Mouse (Mus musculus) MEL (cell line): ENCODE measurements around the gene Lsm2. TPM values are rescaled to one million over a fixed set of nuclear protein-coding genes. Genes with fewer than 3 reads are reported as not detected.
"Not testable (repeated sequence)": the region's sequence is repeated elsewhere in the genome, so short reads cannot be mapped to it uniquely, and the experiment has no call there.

ENCODE experiments used
- DNase-seq: peaks from one replicate; pipeline ENCODE4 v3.0.0; 2011; ENCODE audit warnings: low read depth, low spot score
- H3K27ac ChIP-seq: 2 replicates; pipeline ENCODE4 v1.5.1; 2012; ENCODE audit warnings: low read depth, mild to moderate bottlenecking, control low read depth, low read length, moderate library complexity; ENCODE audit not compliant: control insufficient read depth
- H3K27me3 ChIP-seq, 2 experiments: fragments of 150-350 bp in 1 of 2; sonication (generic) in 1 of 2; 2 replicates each; pipeline ENCODE4 v1.6.1; 2012; ENCODE audit warnings: low read length in 2 of 2, mild to moderate bottlenecking in 2 of 2, improper control_type of control experiment in 1 of 2, moderate library complexity in 1 of 2; ENCODE audit not compliant: insufficient read depth in 2 of 2, control insufficient read depth in 1 of 2
- H3K36me3 ChIP-seq, 2 experiments: 2 replicates each; pipeline ENCODE4 v1.6.1; 2012 to 2014; ENCODE audit warnings: low read length in 2 of 2, improper control_type of control experiment in 1 of 2, inconsistent platforms in 1 of 2, mild to moderate bottlenecking in 1 of 2; ENCODE audit not compliant: insufficient read depth in 2 of 2, control insufficient read depth in 1 of 2
- H3K4me1 ChIP-seq, 2 experiments: fragments of 150-350 bp in 1 of 2; sonication (generic) in 1 of 2; 2 replicates each; pipeline ENCODE4 v1.6.1; 2012; ENCODE audit warnings: low read length in 2 of 2, improper control_type of control experiment in 1 of 2, mild to moderate bottlenecking in 1 of 2; ENCODE audit not compliant: insufficient read depth in 2 of 2, control insufficient read depth in 1 of 2
- H3K4me3 ChIP-seq, 2 experiments: fragments of 150-350 bp in 1 of 2; sonication (generic) in 1 of 2; 2 replicates each; pipeline ENCODE4 v1.5.1; 2012; ENCODE audit warnings: low read depth in 2 of 2, low read length in 2 of 2, mild to moderate bottlenecking in 2 of 2, moderate library complexity in 2 of 2, control low read depth in 1 of 2, improper control_type of control experiment in 1 of 2; ENCODE audit not compliant: control insufficient read depth in 1 of 2, insufficient read depth in 1 of 2
- H3K79me2 ChIP-seq: 2 replicates; pipeline ENCODE4 v1.6.1; 2012; ENCODE audit warnings: mild to moderate bottlenecking, low read length, moderate library complexity; ENCODE audit not compliant: control insufficient read depth, poor library complexity, insufficient read depth
- H3K9ac ChIP-seq: 2 replicates; pipeline ENCODE4 v1.6.1; 2012; ENCODE audit warnings: low read depth, mild to moderate bottlenecking, control low read depth, low read length, moderate library complexity; ENCODE audit not compliant: control insufficient read depth, poor library complexity, severe bottlenecking
- H3K9me3 ChIP-seq: fragments of 150-350 bp; sonication (generic); replicated peaks from 2 replicates; pipeline ENCODE4 v1.6.1; 2012; ENCODE audit warnings: mild to moderate bottlenecking, low read length, improper control_type of control experiment, moderate library complexity; ENCODE audit not compliant: insufficient read depth
- CHD1 ChIP-seq: IDR thresholded peaks from 2 replicates; pipeline ENCODE4 v1.6.1; 2012; ENCODE audit warnings: low read depth, mild to moderate bottlenecking, inconsistent platforms, low read length, improper control_type of control experiment
- CHD2 ChIP-seq: IDR thresholded peaks from 2 replicates; pipeline ENCODE4 v1.6.1; 2011; ENCODE audit warnings: low read length, improper control_type of control experiment
- ELF1 ChIP-seq: IDR thresholded peaks from 2 replicates; pipeline ENCODE4 v1.6.1; 2014; ENCODE audit warnings: low read depth, mild to moderate bottlenecking, inconsistent platforms, low read length, improper control_type of control experiment, moderate library complexity
- ETS1 ChIP-seq: IDR thresholded peaks from 2 replicates; pipeline ENCODE4 v1.6.1; 2012; ENCODE audit warnings: low read depth, mild to moderate bottlenecking, inconsistent platforms, low read length, improper control_type of control experiment, moderate library complexity
- GATA1 ChIP-seq: IDR thresholded peaks from 2 replicates; pipeline ENCODE4 v1.6.1; 2011; ENCODE audit warnings: low read depth, low read length, improper control_type of control experiment
- HCFC1 ChIP-seq: IDR thresholded peaks from 2 replicates; pipeline ENCODE4 v1.6.1; 2012; ENCODE audit warnings: low read depth, mild to moderate bottlenecking, inconsistent platforms, low read length, improper control_type of control experiment, moderate library complexity
- JUND ChIP-seq: IDR thresholded peaks from 2 replicates; pipeline ENCODE4 v1.6.1; 2011; ENCODE audit warnings: low read depth, mild to moderate bottlenecking, improper control_type of control experiment, low read length
- KAT2A ChIP-seq: conservative IDR thresholded peaks from 2 replicates; pipeline ENCODE4 v1.6.1; 2012; ENCODE audit warnings: low read depth, low read length, improper control_type of control experiment, inconsistent platforms
- MAFK ChIP-seq: IDR thresholded peaks from 2 replicates; pipeline ENCODE4 v1.6.1; 2011; ENCODE audit warnings: low read depth, mild to moderate bottlenecking, low read length, improper control_type of control experiment, borderline replicate concordance
- MAX ChIP-seq: IDR thresholded peaks from 2 replicates; pipeline ENCODE4 v1.6.1; 2011; ENCODE audit warnings: low read length, improper control_type of control experiment
- MXI1 ChIP-seq: IDR thresholded peaks from 2 replicates; pipeline ENCODE4 v1.6.1; 2011; ENCODE audit warnings: mild to moderate bottlenecking, low read depth, low read length, improper control_type of control experiment
- MYB ChIP-seq: IDR thresholded peaks from 2 replicates; pipeline ENCODE4 v1.6.1; 2011; ENCODE audit warnings: mild to moderate bottlenecking, low read depth, low read length, improper control_type of control experiment
- MYC ChIP-seq: IDR thresholded peaks from 2 replicates; pipeline ENCODE4 v1.6.1; 2011; ENCODE audit warnings: low read depth, mild to moderate bottlenecking, low read length, improper control_type of control experiment, moderate library complexity
- NELFE ChIP-seq: IDR thresholded peaks from 2 replicates; pipeline ENCODE4 v1.6.1; 2011; ENCODE audit warnings: low read depth, low read length, improper control_type of control experiment
- POLR2A ChIP-seq, 2 experiments: IDR thresholded peaks; 2 replicates each; pipeline ENCODE4 v1.6.1; 2011 to 2012; ENCODE audit warnings: low read length in 2 of 2, mild to moderate bottlenecking in 2 of 2, control low read depth in 1 of 2, improper control_type of control experiment in 1 of 2, low read depth in 1 of 2, moderate library complexity in 1 of 2; ENCODE audit not compliant: control insufficient read depth in 1 of 2, insufficient read depth in 1 of 2, poor library complexity in 1 of 2
- POLR2AphosphoS5 ChIP-seq: IDR thresholded peaks from 2 replicates; pipeline ENCODE4 v1.6.1; 2012; ENCODE audit warnings: low read depth, borderline replicate concordance, mild to moderate bottlenecking, inconsistent platforms, low read length, moderate library complexity, mixed read lengths
- RAD21 ChIP-seq: IDR thresholded peaks from 2 replicates; pipeline ENCODE4 v1.6.1; 2011; ENCODE audit warnings: mild to moderate bottlenecking, low read depth, low read length, improper control_type of control experiment
- TAL1 ChIP-seq: IDR thresholded peaks from 2 replicates; pipeline ENCODE4 v1.6.1; 2012; ENCODE audit warnings: mild to moderate bottlenecking, inconsistent platforms, low read length, moderate library complexity, mixed read lengths
- TBP ChIP-seq: IDR thresholded peaks from 2 replicates; pipeline ENCODE4 v1.8.0; 2011; ENCODE audit warnings: low read depth, low read length, improper control_type of control experiment
- UBTF ChIP-seq: IDR thresholded peaks from 2 replicates; pipeline ENCODE4 v1.6.1; 2012; ENCODE audit warnings: low read depth, mild to moderate bottlenecking, inconsistent platforms, low read length, improper control_type of control experiment, moderate library complexity, borderline replicate concordance; ENCODE audit not compliant: insufficient read depth
- ZMIZ1 ChIP-seq: IDR thresholded peaks from 2 replicates; pipeline ENCODE4 v1.6.1; 2012; ENCODE audit warnings: low read depth, mild to moderate bottlenecking, inconsistent platforms, low read length, improper control_type of control experiment, moderate library complexity
- ZNF384 ChIP-seq: IDR thresholded peaks from 2 replicates; pipeline ENCODE4 v1.6.1; 2012; ENCODE audit warnings: low read depth, mild to moderate bottlenecking, inconsistent platforms, low read length, improper control_type of control experiment
- polyA plus RNA-seq, 2 experiments: library from polyadenylated mRNA; stranded (reverse) in 1 of 2; unstranded in 1 of 2; fragments of >175 nt in 1 of 2; fragments of >200 nt in 1 of 2; gene quantifications; 2 replicates each; pipeline versions ENCODE4 v1.2.1 to v1.2.4; 2012; ENCODE audit warnings: low replicate concordance in 2 of 2, low read depth in 1 of 2; ENCODE audit not compliant: insufficient read length in 2 of 2, insufficient read depth in 1 of 2, missing spikeins in 1 of 2
- total RNA-seq: library from RNA; depleted of rRNA; stranded (reverse); fragments of 300-350 nt; gene quantifications from 2 replicates; pipeline ENCODE4 v1.2.3, GENCODE M21; 2012

Gene Lsm2
- total and polyA plus RNA-seq, 3 experiments = 57.9 to 180 TPM; not detected in 1

DNA sequence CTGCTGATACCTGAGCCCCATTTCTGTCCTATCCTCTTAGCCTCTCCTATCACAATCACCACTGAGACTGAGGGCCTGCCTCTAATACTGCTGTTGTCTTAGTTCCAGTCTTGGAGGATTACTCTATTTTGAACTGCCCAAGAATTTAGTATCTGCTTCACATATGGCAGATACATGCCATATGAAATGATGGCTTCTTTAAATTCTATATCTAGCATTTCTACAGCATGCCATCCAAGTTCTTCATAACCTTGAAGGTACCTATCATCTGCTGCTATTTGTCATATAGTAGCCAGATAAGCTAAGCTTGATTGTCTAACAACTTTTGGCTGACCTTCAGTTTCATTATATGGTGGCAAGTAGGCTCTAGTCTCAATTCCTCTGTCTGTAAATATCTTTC is 13.1 kb downstream of the Lsm2 start (continued):
- TF ChIP-seq MYB (no peak), CHD1 (no peak)
- TF ChIP-seq, all 39 proteins: peak for 9

DNA sequence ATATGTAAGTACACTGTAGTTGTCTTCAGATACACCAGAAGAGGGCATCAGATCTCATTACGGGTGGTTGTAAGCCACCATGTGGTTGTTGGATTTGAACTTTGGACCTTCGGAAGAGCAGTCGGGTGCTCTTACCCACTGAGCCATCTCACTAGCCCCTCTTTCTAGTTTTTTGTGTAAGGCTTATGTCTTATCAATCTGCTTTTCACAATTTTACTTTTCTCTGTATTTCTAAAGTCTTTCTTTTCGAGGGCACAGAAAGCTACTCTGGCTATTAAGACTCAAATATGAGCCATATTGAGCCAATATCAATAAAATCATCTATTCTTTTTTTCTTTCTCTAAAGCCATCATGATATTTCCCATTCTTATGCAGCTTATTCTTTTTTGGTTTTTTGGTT is 13.5 kb downstream of the Lsm2 start:
- not testable (repeated sequence) for H3K9me3 ChIP-seq, H3K4me3 ChIP-seq, H3K4me1 ChIP-seq, H3K27me3 ChIP-seq, H3K36me3 ChIP-seq, H3K9ac ChIP-seq
- H3K27ac ChIP-seq = peak overlapping the region; percentile 40
- peak; percentile 41; the same call in 1 of the 2 replicates for TF ChIP-seq ZMIZ1
- TF ChIP-seq ZNF384 = 0 out of 2 replicates have a peak, but pooled peaks have one; percentile 5
- peak; percentile 71 for TF ChIP-seq TBP
- peak; percentile 58 for DNase-seq
- H3K79me2 ChIP-seq = peaks cover 33% of the 10 kb centered on the region

DNA sequence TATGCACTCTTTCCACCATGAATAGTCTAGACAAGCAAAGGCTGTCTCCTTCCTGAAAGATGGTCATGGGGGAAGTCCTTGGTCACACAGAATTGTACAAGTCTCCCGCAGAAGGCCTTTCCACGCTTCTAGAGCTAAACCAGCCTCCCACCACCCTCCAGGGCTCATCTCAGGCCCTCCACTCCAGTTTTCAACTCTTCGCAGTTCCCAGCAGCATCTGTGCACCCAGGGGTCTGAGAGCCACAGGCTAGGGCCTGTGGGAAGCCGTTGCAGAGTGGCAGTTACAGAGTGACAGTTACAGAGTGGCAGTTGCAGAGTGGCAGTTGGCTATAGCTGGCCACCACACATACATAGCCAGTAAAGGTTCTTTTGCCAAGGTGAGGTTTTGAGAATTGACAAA is 14.3 kb downstream of the Lsm2 start:
- H3K36me3 ChIP-seq, H3K4me3 ChIP-seq, H3K27me3 ChIP-seq, H3K9me3 ChIP-seq, H3K4me1 ChIP-seq: not testable (repeated sequence)
- TF ChIP-seq MXI1 (0 out of 2 replicates have a peak, but pooled peaks have one; percentile 34), ETS1 (0 out of 2 replicates have a peak, but pooled peaks have one; percentile 11), POLR2A (IDR thresholded peaks at IDR 0.05; ENCODE audit: control insufficient read depth in 1 of 2, insufficient read depth in 1 of 2, low read depth in 1 of 2, low read length in 2 of 2, poor library complexity in 1 of 2) (peak; percentile 45 to 58; a peak in 1 of 4 replicates), CHD1 (0 out of 2 replicates have a peak, but pooled peaks have one; percentile 66), MYB (peak; percentile 84; the same call in 1 of the 2 replicates), KAT2A (0 out of 2 replicates have a peak, but pooled peaks have one; percentile 12), NELFE (peak; percentile 47)
- peak; percentile 61 for DNase-seq
- peak overlapping the region; percentile 4; the same call in 1 of the 2 replicates for H3K9ac ChIP-seq
- peak overlapping the region; percentile 73 for H3K27ac ChIP-seq
- H3K79me2 ChIP-seq = peaks cover 35% of the 10 kb centered on the region

DNA sequence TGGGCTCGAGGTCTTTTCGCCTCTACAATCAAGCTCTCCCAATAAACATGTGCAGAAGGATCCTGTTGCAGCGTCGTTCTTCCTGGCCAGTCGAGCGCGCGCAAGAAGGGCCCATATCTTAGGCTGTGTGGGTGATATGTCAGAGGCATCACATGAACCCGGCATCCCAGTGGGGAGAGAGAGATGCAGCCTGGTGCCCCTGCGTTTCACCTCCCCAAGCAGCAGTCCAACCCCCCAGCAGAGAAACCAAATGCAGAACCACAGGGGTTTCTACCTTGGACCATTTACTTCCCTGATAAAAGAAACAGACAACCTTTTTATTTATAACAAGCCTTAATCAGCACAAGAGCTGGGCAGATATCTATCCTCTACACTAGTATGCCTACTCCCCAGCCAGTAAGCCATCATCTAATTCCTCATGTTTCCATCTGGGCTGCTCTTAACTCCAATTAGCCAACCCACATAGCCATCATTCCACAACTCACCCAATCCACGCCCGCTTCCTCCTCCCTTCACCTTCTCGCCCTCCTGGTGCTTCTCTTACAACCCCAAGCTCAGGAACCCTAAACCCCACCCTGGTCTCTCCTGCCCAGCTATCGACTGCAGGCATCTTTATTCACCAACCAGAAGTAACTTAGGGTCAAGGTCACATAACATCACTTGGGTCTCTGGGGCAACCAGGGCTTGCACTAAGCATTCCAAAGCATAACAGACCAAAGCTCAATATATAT is 14.9 kb downstream of the Lsm2 start:
- peak overlapping the region; percentile 99 for H3K27ac ChIP-seq
- DNase-seq = peak; percentile 73
- no peaks in the 10 kb centered on the region for H3K9me3 ChIP-seq
- H3K9ac ChIP-seq = peak overlapping the region; percentile 98
- H3K36me3 ChIP-seq = no peaks in the 10 kb centered on the region; a peak in 2 of 4 replicates
- H3K4me3 ChIP-seq = peak overlapping the region; percentile 70 to 86
- H3K79me2 ChIP-seq = peaks cover 41% of the 10 kb centered on the region
- H3K4me1 ChIP-seq = no peaks in the 10 kb centered on the region
- H3K27me3 ChIP-seq = no peaks in the 10 kb centered on the region
- no peak; the same call in 1 of the 2 replicates for TF ChIP-seq POLR2AphosphoS5
- no peak for TF ChIP-seq JUND
- TF ChIP-seq CHD2 = no peak
- TF ChIP-seq MYC = no peak
- no peak for TF ChIP-seq MAX
- TF ChIP-seq NELFE = no peak
- no peak for TF ChIP-seq UBTF
- TF ChIP-seq TAL1 = no peak
- peak; percentile 79 for TF ChIP-seq MYB
- TF ChIP-seq GATA1 = no peak; the same call in 1 of the 2 replicates
- peak; percentile 62 for TF ChIP-seq ZMIZ1
- no peak for TF ChIP-seq ELF1
- peak; percentile 39; the same call in 1 of the 2 replicates for TF ChIP-seq TBP
- TF ChIP-seq HCFC1 = no peak
- no peak for TF ChIP-seq CHD1
- no peak for TF ChIP-seq RAD21
- no peak for TF ChIP-seq MAFK
